Mouse (Mus musculus) midbrain, embryonic 11.5 days (tissue): Measurements from ENCODE around the gene Wfdc1. TPM values are rescaled to one million over a fixed set of nuclear protein-coding genes. Genes with fewer than 3 reads are reported as not detected.
A peak's percentile ranks its signal among the peaks of the same experiment; 100 is the strongest.

ENCODE experiments used
- ATAC-seq: fragments of 200-750 bp; cut with Nextera tagmentation; 2 replicates; pipeline ENCODE4 v1.8.0; 2017; ENCODE audit warnings: moderate TSS enrichment, moderate library complexity; ENCODE audit not compliant: low FRiP score
- DNase-seq: peaks from one replicate; pipeline ENCODE4 v3.0.0; 2015; ENCODE audit warnings: low spot score; ENCODE audit errors: missing footprints
- H3K27ac ChIP-seq: fragments of 300-500 bp; sonication (generic); 2 replicates; pipeline ENCODE4 v1.5.1; 2014; ENCODE audit warnings: low read depth, low read length
- H3K27me3 ChIP-seq: fragments of 300-500 bp; sonication (generic); 2 replicates; pipeline ENCODE4 v1.6.1; 2014; ENCODE audit warnings: mild to moderate bottlenecking, low read length, moderate library complexity, mixed read lengths; ENCODE audit not compliant: control insufficient read depth, insufficient read depth
- H3K36me3 ChIP-seq: fragments of 300-500 bp; sonication (generic); 2 replicates; pipeline ENCODE4 v1.6.1; 2014; ENCODE audit warnings: mild to moderate bottlenecking, low read length, moderate library complexity, mixed read lengths; ENCODE audit not compliant: control insufficient read depth, insufficient read depth
- H3K4me1 ChIP-seq: fragments of 300-500 bp; sonication (generic); 2 replicates; pipeline ENCODE4 v1.6.1; 2014; ENCODE audit warnings: low read length; ENCODE audit not compliant: control insufficient read depth, insufficient read depth
- H3K4me2 ChIP-seq: fragments of 300-500 bp; sonication (generic); 2 replicates; pipeline ENCODE4 v1.6.1; 2014; ENCODE audit warnings: mild to moderate bottlenecking, moderate library complexity
- H3K4me3 ChIP-seq: fragments of 300-500 bp; sonication (generic); 2 replicates; pipeline ENCODE4 v1.5.1; 2014; ENCODE audit warnings: low read depth, low read length
- H3K9ac ChIP-seq: fragments of 300-500 bp; sonication (generic); 2 replicates; pipeline ENCODE4 v1.6.1; 2014; ENCODE audit warnings: low read length
- H3K9me3 ChIP-seq: fragments of 300-500 bp; sonication (generic); 2 replicates; pipeline ENCODE4 v1.6.1; 2016; ENCODE audit warnings: low read length; ENCODE audit not compliant: control insufficient read depth
- WGBS: fragments of 180-500 bp; shearing (Covaris S2); extraction: QIAGEN DNeasy Blood & Tissue Kit; methylation state at CpG from one replicate; pipeline ENCODE4 v1.1.7; 2014; 5-methylcytosine and 5-hydroxymethylcytosine counted together
- polyA plus RNA-seq: library from polyadenylated mRNA; unstranded; fragments of >200 nt; fragmentation: Nextera tagmentation; extraction: Ambion mirVana; gene quantifications from 2 replicates; pipeline ENCODE4 v1.2.1, GENCODE M21; 2014

Wfdc1 gene
- polyA plus RNA-seq, 1 experiment from 2014 or later = 11.8 TPM

DNA sequence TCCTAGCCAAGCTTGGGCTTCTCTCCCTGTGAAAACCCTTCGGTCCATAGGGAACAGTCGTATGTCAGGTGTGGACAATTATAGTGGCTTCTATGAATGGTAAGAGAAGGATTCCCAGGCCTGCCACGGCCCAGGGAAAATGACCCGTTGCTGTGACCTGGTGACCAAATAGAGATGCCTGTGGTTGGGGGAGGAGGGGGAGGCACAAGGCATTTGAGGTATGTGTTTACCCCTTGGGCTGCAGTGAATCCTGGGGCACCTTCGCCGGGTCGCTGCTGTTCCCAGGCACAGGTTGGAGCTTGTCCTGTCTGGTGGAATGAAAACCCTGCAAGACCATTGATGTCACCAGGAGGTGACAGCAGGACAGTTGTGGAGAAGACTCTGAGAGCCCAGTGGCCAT, 28.5 kb downstream of the Wfdc1 start:
- Histone ChIP-seq H3K4me3 (no peak overlapping the region), H3K27me3 (peaks cover 10% of the 10 kb centered on the region), H3K4me2 (no peak overlapping the region), H3K36me3 (no peaks in the 10 kb centered on the region), H3K4me1 (peaks cover under 1% of the 10 kb centered on the region; the same call in 1 of the 2 replicates), H3K9ac (no peak overlapping the region), H3K27ac (no peak overlapping the region), H3K9me3 (no peaks in the 10 kb centered on the region)
- DNase-seq (no peak), ATAC-seq (no peak)
- WGBS = 87% methylated on average over 7 of the region's 7 CpGs

DNA sequence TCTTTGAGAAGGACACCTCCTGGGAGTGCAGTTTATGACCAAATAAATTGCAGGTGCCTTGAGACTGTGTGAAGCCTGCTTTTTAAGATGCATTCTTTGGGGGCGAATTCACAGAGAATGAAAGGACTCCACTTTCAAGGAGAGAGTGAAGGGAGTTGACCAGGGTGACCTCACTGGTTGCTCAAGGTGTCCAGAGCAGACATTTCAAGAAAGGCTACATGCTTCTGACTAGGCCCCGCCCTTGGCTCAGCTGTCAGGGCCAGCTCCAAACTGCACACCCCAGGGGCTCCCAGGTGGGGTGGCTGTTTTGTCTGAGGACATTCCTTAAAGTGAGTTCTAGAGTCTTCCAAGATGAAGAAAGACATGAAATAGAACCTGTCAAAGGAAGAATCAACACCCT, 31.0 kb downstream of the Wfdc1 start:
- no peak overlapping the region for H3K27ac ChIP-seq
- H3K4me2 ChIP-seq = no peak overlapping the region
- H3K9ac ChIP-seq = no peak overlapping the region
- ATAC-seq = no peak
- 89% methylated on average over 2 of the region's 2 CpGs for WGBS
- H3K4me1 ChIP-seq = peaks cover 3% of the 10 kb centered on the region; the same call in 1 of the 2 replicates
- H3K36me3 ChIP-seq = no peaks in the 10 kb centered on the region
- no peak for DNase-seq
- H3K27me3 ChIP-seq = peaks cover 26% of the 10 kb centered on the region
- no peak overlapping the region for H3K4me3 ChIP-seq
- H3K9me3 ChIP-seq = no peaks in the 10 kb centered on the region

DNA sequence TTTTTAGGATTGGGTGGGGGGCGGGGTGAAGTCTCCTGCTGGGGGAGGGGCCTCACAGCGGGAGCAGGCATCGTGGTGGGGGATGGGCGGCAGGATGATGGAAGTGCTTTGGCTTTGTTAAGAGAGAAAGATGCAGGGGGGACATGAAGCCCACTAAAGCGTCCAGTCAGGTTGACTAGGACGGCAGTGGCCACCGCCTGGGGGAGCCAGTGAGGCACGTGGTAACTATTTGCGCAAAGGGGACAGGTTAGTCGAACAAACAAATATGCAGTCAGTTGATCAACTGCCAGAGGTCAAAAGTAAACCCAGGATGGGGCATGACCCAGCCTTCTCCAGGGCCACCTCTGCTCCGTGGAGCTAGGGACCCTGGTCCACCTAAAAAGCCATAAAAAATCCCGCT, 32.8 kb downstream of the Wfdc1 start:
- Histone ChIP-seq H3K36me3 (no peaks in the 10 kb centered on the region), H3K9me3 (no peaks in the 10 kb centered on the region), H3K27me3 (peaks cover 26% of the 10 kb centered on the region), H3K4me3 (no peak overlapping the region), H3K27ac (no peak overlapping the region), H3K4me2 (no peak overlapping the region), H3K4me1 (peaks cover 3% of the 10 kb centered on the region; the same call in 1 of the 2 replicates), H3K9ac (no peak overlapping the region)
- ATAC-seq (no peak), DNase-seq (peak; percentile 87)
- 3% methylated on average over 12 of the region's 12 CpGs for WGBS

DNA sequence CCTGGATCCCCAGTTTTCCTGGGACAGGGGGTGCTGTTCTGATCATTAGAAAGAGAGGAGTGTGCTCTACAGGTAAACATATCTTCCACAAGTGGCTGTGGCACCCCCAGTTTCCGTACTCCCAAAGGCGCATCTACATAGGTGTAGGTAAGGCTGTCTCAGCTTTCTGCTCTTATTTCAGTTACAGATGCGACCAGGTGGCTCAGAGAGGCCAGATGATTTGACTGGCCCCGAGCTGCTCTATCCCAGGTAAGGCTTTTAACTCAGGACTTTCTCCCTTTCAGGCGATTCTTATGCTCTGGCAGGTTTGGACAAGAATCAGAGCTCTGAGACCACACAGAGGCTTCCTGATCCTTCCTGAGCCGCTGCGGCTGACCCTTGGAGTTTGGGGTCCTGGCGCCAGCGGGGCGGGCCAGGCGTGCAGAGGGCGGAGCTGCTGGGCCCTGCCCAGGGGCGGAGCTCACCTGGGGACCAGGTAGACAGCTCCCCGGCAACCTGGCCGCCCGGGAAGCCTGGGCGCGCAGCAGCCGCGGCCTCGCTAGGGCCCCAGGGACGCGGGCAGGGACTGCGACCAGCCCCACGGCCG, 33.5 kb downstream of the Wfdc1 start, which contains the start of gene Atp2c2:
Gene Atp2c2 (plus strand): TSS at position 461 of the 586 bp plus-strand sequence.
- peaks cover 3% of the 10 kb centered on the region; the same call in 1 of the 2 replicates for H3K4me1 ChIP-seq
- H3K36me3 ChIP-seq = no peaks in the 10 kb centered on the region
- H3K4me2 ChIP-seq = peak within 1 kb of the TSS; percentile 7; the same call in 1 of the 2 replicates
- no peak for DNase-seq
- no peak within 1 kb of the TSS for H3K4me3 ChIP-seq
- H3K9ac ChIP-seq = no peak within 1 kb of the TSS
- no peaks in the 10 kb centered on the region for H3K9me3 ChIP-seq
- H3K27me3 ChIP-seq = peaks cover 26% of the 10 kb centered on the region
- no peak within 1 kb of the TSS for H3K27ac ChIP-seq
- ATAC-seq = no peak
- WGBS = 2% methylated on average over 26 of the region's 26 CpGs

DNA sequence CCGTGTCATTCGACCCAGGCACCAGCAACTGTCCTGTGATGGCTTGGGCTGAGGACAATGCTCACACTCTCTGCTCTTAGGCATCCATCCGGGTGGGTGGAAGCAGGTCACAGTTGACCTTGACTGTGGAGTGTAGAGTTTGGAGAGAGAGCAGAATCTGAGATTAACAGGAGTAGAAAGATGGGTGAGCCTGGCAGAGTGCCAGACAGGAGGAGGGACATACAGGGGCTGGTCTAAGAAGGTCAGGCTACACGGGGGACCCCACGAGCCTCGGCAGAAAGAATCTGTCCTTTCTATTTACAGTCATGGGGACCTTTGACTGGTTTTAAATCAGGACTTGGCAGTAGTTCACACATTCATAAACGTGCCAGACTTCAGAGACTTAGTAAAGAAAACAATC, 36.8 kb downstream of the Wfdc1 start:
- no peaks in the 10 kb centered on the region for H3K9me3 ChIP-seq
- H3K27me3 ChIP-seq = peaks cover 26% of the 10 kb centered on the region
- no peak overlapping the region for H3K27ac ChIP-seq
- H3K4me3 ChIP-seq = no peak overlapping the region
- peaks cover 3% of the 10 kb centered on the region; the same call in 1 of the 2 replicates for H3K4me1 ChIP-seq
- no peak for DNase-seq
- no peaks in the 10 kb centered on the region for H3K36me3 ChIP-seq
- ATAC-seq = no peak
- WGBS = 83% methylated on average over 7 of the region's 7 CpGs
- H3K4me2 ChIP-seq = no peak overlapping the region
- H3K9ac ChIP-seq = no peak overlapping the region

DNA sequence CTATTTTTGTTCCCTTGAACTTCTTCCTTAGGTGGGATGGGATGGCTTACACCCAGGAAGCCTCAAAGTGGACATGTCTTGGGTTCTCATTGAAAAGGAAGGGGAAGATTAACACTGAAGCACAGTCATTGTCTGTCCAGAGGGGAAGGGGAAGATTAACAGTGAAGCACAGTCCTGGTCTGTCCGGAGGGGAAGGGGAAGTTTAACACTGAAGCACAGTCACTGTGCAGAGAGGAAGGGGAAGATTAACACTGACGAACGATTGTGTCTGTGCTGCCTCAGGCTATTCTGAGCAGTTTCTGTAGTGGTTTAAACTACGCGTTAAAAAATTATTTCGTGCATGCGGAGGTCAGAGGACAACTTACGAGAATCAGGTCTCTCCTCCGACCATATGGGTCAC, 41.0 kb downstream of the Wfdc1 start:
- no peak overlapping the region for H3K27ac ChIP-seq
- no peak overlapping the region for H3K4me2 ChIP-seq
- no peaks in the 10 kb centered on the region for H3K9me3 ChIP-seq
- no peak overlapping the region for H3K9ac ChIP-seq
- H3K36me3 ChIP-seq = no peaks in the 10 kb centered on the region
- H3K27me3 ChIP-seq = no peaks in the 10 kb centered on the region
- DNase-seq (no peak), ATAC-seq (no peak)
- H3K4me1 ChIP-seq = no peaks in the 10 kb centered on the region
- H3K4me3 ChIP-seq = no peak overlapping the region
- 92% methylated on average over 9 of the region's 9 CpGs for WGBS

DNA sequence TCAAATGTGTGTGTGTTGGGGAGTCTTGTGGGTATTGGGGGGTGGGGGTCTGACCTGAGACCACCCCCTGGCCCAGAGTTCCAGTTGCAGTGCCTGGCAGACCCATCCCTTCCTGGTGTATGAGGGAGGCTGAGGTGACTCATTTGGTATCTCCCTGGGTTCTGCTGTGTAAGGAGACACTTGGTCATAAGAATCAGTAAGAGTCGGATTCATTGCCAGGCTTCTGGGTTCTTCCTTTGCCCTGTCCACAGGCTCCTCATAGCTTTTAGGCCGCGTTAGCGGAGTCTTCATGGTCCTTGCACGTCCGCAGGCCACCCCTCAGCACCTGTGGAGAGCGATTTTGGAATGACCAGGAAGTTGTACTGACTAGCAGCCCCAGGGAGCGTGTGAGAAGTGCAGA, 42.3 kb downstream of the Wfdc1 start:
- no peak overlapping the region for H3K4me3 ChIP-seq
- ATAC-seq (no peak), DNase-seq (no peak)
- no peak overlapping the region for H3K4me2 ChIP-seq
- H3K9me3 ChIP-seq = no peaks in the 10 kb centered on the region
- H3K36me3 ChIP-seq = no peaks in the 10 kb centered on the region
- no peaks in the 10 kb centered on the region for H3K27me3 ChIP-seq
- H3K4me1 ChIP-seq = no peaks in the 10 kb centered on the region
- H3K9ac ChIP-seq = no peak overlapping the region
- no peak overlapping the region for H3K27ac ChIP-seq
- 89% methylated on average over 8 of the region's 8 CpGs for WGBS

DNA sequence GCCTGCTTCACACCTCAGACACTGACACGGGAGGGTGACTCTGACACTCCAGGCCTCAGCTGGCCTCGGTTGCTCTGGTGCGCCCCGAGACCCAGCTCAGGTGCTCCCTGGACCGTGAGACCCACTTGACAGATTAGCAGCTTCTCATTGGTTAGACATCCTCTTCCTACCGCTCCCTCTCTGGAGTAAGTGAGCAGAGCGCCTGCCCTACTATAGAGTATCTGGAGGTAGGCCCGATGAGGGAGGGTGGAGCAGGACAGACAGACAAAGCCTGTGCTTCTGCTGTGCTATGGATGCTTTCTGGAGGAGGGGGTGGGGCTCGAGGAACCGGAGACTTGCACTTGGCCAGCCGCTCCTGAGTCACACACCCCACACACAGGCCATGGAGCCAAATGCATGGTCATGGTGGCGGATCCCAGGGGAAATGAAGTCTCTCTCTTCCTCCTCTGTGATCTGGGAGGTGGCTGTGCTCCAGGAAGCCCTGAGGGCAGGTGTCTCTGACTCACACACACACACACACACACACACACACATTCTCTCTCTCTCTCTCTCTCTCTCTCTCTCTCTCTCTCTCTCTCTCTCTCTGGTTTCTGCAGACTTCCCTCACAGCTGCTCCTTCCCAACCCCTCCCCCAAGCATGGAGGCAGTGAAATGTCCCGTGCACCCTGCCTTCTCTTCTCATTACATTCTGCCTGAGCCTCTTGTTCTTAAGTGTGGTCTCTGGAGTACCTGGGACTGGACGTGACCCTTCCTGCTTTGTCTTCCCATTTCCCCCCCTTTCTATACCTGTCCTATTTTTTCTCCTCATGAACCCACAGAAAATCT, 42.9 kb downstream of the Wfdc1 start:
- H3K9me3 ChIP-seq = no peaks in the 10 kb centered on the region

DNA sequence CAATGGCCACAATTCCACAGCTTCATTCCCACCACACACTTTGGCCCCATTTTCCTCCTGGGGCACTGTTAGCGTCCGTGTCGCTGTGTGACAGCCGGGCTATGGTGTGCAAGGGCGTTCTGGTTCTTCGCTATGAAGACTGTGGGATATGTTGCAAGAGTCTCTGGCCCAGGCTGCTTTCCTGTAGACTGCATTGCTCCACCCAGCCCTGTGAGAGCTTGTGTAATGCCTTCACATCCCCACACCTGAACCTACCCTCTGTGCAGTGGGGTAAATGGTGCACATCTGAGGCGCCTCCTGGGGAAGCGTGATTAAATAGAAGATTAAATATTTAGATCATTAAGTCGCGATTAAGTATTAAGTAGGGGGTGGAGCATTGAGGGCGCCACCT, 43.5 kb downstream of the Wfdc1 start:
- H3K27ac ChIP-seq = no peak overlapping the region
- no peaks in the 10 kb centered on the region for H3K36me3 ChIP-seq
- H3K4me1 ChIP-seq = no peaks in the 10 kb centered on the region
- H3K4me2 ChIP-seq = no peak overlapping the region
- no peaks in the 10 kb centered on the region for H3K9me3 ChIP-seq
- H3K4me3 ChIP-seq = no peak overlapping the region
- H3K27me3 ChIP-seq = no peaks in the 10 kb centered on the region
- no peak overlapping the region for H3K9ac ChIP-seq
- 87% methylated on average over 11 of the region's 11 CpGs for WGBS
- no peak for ATAC-seq
- DNase-seq = no peak

More for the DNA sequence above, 42.9 kb downstream of the Wfdc1 start:
- no peak overlapping the region for H3K9ac ChIP-seq
- no peaks in the 10 kb centered on the region for H3K4me1 ChIP-seq
- no peaks in the 10 kb centered on the region for H3K36me3 ChIP-seq
- no peak overlapping the region for H3K4me3 ChIP-seq
- WGBS = 68% methylated on average over 14 of the region's 14 CpGs
- no peak for ATAC-seq
- DNase-seq = no peak
- H3K27ac ChIP-seq = no peak overlapping the region
- H3K27me3 ChIP-seq = no peaks in the 10 kb centered on the region
- no peak overlapping the region for H3K4me2 ChIP-seq
